Mouse (Mus musculus) ovary, adult 18-20 months (tissue): ENCODE measurements around the gene Spryd3.

Experiments used
- DNase-seq: peaks from one replicate; pipeline ENCODE4 v3.0.0; 2022; ENCODE audit warnings: low spot score, mixed read lengths

Spryd3 gene

DNA sequence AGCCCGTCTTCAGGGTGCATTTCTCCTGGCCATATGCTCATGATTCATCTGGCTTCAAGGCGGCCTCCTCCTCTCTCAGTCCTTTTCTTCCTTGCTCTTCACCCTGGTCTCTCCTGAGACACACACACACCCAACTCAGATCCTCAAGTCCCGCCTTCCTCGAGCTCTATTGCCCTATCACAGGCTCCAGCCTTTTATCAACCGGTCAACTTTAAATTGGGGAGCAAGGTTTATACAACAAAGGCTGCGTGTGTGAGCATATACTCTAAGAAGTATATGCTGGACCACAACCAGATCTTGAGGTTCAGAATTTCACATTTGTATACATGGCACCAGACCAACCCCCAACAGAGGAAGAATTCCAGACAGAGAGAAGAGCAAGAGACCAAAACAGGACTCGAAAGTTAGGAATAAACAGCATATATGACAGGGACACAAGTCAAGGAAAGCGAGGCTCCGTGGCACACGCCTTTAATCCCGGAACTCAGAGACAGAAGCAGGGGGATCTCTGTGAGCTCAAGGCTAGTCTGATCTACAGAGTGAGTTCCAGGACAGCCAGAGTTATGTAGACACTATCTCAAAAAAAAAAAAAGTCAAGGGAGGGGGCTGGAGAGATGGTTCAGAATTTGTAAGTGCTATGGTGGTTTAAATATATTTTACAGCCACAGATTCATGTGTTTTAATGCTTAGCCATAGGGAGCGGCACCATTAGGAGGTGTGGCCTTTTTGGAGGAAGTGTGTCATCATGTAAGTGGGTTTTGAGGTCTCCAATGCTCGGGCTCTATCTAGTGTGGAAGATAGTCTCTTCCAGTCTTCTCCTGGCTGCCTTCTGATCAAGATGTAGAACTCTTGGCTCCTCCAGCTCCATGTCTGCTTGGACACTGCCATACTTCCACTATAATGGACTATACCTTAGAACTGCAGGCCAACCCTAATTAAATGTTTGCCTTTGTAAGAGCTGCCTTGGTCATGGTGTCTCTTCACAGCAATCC, 65.3 kb downstream of the Spryd3 start:
- DNase-seq, result no peak
